Mouse (Mus musculus) T-cell, adult 2 months (primary cell): Measurements from ENCODE around the gene Scrn1.

Experiments
- DNase-seq: peaks from one replicate; pipeline ENCODE4 v3.0.0; 2022; ENCODE audit warnings: low spot score

Scrn1 gene

DNA sequence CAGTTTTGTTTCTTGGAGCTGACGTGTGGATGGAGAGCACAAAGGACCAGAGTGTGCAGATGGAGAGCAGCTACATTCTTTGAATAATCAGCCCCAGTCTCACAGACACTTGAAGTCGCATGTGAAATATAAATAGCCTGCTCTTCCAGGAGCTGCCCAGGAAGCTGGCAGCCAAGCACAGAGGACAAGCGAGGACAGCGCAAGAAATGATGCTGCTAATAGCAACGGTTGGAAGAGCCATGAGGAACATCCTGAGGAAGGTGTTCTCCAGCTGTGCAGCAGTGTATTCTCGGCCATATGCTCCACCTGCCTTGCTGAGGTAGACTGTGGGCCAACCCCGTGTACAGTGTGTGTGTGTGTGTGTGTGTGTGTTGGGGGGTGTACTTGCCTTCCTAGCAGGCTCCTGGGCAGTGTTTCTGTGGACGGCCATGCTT, 35.2 kb downstream of the Scrn1 start:
- no peak for DNase-seq

DNA sequence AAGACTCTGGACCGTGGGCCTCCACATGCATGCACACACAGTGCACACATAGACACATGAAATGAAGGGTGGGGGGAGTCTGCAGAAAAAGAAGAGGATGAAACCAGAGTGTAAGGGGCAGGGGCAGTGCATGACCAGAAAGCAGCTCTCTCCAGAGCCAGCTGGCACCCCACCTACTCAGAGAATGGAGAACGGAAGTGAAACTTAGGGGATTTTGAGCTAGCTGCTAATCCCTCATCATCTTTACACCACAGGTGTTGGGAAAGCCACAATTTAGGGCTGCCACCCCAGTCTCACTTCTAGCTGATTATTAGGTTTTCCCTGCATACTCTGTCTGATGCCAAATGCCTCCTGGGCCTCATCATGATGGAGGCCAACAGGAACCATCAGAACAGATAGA, 36.1 kb downstream of the Scrn1 start:
- no peak for DNase-seq

DNA sequence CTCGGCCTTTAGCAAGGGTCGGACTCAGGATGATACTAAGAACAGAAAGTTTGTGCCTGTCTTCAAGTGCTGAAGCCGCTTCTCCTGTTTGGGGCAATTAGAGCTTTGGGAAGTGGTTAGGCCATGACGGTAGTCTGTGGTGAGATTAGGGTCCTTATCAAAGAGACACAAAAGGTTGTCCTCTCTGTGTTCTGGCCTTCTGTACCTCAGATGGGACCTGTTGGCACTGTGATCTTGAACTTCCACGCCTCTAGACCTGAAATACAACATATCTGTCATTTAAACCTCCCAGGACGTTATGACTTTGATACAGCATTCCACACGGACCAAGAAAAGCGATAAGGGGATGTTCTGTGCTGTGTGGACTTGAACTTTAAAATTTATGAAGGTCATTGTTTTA, 37.6 kb downstream of the Scrn1 start:
- DNase-seq = no peak

GRCm38 (mm10) chr6:54518758-54519157, 47.5 kb downstream of the Scrn1 start:
- no peak for DNase-seq

DNA sequence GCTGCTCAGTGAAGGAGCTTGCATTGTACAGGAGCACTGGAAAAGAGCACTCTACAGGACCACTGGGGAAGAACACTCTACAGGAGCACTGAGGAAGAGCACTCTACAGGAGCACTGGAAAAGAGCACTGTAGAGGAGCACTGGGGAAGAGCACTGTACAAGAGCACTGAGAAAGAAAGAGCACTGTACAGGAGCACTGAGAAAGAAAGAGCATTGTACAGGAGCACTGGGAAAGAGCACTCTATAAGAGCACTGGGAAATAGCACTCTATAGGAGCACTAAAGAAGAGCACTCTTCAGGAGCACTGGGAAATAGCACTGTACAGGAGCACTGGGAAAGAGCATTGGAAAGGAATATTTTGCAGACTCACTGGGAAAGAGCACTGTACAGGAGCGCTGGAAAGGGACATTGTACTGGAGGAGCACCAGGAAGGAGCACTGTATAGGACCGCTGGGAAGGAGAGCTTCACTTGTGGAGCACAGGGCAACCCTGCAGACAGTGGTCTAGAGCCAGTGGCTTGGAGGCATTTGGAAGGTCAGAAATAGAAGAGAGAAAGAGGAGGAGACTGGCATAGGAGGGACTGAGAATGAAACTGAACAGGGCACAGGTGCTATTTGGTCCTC, 49.7 kb downstream of the Scrn1 start:
- DNase-seq = no peak

DNA sequence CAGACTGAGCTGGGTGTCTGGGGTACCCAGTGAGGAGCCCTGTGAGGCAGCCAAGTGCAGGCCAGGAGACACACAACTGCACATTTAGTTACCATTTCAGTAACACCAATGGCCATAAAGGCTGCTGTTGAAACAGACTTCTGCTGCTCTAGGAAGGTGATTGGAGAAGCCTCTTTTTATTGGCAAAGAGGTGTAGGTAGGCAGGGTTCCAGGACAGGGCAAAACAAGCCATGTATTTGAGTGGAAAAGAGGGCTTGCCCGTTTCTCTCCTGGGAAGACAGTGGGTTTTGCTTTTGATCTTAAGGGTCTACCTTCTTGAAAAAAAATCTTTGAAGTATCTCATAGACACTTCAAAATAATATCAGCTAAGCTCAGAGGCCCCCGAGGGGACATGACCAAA, 54.0 kb downstream of the Scrn1 start:
- no peak for DNase-seq

- no peak for DNase-seq
Observed at GRCm38 (mm10) chr6:54509264-54509663, 57.0 kb downstream of the Scrn1 start.

DNA sequence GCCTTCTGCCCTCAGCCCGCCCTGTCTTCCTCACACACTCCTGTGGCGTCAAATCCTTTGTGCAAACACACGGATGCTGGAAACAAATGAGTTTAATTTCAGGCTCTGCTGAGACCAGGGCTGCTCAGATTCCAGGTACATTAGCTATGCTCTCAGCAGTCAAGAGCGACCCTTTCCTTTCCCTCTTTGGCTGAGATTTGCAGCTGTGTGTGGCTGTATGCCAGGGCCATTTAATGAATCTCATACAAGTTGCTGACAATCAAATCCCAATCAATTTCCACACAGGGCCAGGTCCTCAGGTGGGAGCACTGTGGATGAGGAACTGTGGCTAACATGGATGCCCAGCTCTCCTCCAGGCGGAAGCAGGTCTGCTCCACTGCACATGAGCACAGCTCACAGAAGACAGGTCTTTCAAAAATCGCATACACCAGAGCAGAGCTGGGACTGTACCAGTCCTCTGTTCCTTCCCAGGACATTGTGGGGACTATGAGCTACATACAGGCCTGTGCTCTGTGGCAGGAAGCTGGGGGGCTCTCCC, 58.0 kb downstream of the Scrn1 start:
- no peak for DNase-seq

DNA sequence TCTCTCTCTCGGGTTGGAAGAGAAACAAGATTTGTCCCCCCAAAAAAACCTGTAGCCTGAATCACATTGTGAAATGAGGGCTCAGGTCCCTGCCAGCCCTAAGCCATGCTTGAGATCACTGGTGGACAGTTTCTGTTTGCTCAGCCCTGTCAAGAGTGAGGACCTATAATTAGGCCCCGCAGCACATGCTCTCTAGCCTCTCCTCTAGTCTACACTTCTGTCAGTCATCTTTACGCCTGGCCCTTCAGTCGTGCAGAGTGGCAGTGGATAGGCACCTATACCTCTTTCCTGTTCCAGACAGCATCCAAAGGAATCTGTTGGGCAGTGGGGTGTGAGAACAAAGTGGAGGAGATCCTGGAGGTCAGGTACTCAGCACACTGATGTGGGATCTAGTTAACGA, 58.5 kb downstream of the Scrn1 start:
- no peak for DNase-seq

GRCm38 (mm10) chr6:54507002-54507401, 59.3 kb downstream of the Scrn1 start:
- DNase-seq = no peak

DNA sequence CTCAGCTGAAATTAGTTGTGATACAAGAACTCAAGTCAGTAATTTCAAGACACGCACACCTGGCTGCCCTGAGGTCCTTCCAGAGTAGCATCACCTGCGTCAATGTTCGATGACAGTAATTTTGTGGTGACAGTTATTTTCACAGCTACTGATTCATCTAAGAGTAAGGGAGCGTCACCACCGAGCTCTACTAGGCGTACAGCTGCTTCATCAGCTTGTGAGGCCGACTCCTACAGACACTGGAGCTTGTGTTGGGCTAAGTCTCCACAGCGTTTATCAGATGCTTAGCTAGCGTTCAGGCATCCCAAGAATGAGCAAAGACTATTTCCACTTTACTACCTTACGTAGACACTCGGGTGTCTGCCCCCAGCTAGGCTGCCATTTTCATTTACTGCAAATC, 60.0 kb downstream of the Scrn1 start:
- no peak for DNase-seq

DNA sequence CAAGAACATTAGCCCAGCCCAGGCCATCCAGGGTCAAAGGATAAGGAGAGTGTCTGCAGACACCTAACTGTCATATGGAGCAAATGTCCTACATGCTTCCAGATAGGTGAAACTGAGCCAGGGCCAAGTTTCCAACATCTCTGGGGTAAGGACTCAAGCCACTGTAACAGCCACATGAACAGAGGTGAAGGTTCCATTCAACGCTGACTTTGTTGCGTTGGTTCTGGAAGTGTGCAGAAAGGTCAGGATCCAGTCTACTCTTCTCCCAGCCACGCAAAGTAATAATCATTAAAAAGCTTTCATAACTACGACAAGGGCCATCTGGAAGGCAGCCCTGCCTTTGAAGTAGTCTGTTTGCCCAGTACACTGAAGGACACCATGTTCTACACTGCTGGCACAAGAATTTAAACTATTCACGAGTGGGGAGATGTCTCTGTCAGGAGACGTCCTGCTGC, 63.6 kb downstream of the Scrn1 start:
- DNase-seq = no peak

GRCm38 (mm10) chr6:54496214-54496613, 70.1 kb downstream of the Scrn1 start:
- DNase-seq = no peak

DNA sequence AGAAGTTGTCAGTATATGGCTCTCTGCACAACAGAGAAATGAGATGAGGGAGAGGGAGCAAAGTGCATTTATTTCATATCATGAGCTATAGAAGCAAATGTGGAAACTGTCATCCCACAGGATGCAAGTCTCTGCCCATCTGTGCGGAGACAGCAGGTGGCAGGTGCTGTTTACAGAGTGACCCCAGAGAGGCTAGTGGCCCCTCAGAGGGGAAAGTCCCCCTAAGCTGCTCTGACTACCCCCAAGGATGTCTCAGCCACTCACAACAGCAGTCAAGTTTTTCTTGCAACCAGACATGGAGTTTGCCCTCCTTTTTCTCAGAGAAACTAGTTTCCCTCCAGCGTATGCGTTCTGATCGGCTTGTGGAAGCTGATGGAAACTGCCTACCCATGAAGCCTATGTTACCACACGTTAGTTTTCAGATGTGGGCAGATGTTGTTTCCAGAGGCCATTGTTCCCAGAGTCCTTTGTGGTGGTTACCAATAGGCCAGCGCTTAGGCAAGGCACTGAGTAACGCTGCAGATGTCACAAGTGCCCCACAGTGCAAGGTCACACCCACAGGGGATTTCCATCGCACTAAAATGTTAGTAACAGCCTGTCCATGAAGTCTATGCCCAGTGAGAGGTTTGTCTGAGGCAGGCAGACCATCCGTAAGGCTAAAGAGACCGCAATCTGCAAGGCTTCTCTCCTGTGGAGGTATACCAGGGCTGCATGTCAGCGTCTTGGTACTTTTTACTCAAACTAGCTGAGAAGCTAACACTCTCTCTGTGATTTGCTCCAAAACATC, 71.5 kb downstream of the Scrn1 start:
- DNase-seq = peak; percentile 30

- no peak for DNase-seq
Observed at GRCm38 (mm10) chr6:54494097-54494496, 72.2 kb downstream of the Scrn1 start.

DNA sequence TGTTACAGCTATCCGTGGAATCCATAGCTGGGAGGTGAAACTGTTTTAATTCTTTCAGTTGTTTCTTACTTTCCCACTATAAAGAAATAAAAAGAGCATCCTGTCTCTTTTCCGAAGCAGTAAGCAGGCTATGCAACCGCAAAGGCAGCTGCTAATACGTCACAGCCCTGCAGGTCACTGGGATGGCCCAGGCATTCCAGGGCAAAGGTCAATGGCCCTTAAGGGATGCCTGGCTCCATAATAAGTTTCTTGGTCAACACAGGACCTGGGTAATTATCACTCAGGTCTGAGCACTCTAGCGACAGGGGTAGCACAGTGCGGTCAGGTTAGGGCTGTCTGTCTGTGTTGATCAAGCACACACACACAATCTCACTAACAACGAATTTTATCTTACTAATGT, 75.2 kb downstream of the Scrn1 start:
- DNase-seq = no peak

- DNase-seq = no peak
Observed at GRCm38 (mm10) chr6:54485973-54486569, 80.2 kb downstream of the Scrn1 start.

GRCm38 (mm10) chr6:54485435-54485901, 80.8 kb downstream of the Scrn1 start:
- DNase-seq = no peak

DNA sequence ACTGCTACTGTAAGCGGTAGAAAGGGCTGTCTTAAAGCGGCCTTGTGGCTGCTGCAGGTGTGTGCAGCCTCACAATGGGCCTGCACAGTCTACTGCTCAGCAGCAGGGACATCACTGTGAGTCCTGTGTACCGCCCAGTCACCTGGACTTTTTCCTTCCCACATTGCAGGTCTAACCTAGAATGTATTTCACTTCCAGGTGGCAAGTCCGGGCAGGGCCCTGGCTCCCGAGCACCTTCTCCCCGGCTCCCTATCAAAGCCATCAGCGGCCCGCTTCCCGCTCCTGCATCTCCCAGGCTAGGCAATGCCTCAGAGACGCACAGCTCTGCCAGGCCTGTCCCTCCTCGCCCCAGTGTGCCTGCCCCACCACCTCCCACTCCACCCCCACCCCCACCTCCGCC, 81.3 kb downstream of the Scrn1 start:
- DNase-seq = no peak

DNA sequence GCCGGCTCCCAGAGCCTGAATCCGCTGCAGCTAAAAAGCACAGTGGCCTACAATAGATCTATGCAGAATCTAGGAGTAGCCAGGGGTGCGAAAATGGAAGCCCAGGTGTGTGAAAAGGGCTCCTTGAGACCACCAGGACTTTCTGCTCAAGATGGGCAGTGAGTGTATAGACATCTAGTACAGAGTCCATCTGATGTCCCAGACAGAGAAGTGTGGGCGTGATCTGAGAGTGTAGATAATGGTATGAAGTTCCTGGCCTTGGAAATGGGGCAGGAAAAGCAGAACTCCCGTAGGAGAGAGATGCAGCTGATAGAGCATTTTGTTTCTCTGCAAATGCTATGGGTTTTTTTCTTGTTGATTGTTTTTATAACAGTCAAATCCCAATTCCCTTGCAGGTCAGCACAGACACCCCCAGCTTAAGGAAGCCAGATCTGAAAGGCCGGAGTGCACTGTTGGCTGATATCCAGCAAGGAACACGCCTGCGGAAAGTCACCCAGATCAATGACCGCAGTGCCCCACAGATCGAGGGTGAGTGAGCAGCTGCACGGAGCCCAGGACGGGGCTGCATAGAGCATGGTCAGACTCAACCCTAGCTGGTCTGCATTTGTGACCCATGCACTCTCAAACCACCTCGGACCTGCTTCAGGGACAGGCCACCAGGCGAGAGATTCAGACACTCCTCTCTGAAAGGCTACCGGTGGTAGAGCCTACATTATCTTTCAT, 84.7 kb downstream of the Scrn1 start:
- no peak for DNase-seq

DNA sequence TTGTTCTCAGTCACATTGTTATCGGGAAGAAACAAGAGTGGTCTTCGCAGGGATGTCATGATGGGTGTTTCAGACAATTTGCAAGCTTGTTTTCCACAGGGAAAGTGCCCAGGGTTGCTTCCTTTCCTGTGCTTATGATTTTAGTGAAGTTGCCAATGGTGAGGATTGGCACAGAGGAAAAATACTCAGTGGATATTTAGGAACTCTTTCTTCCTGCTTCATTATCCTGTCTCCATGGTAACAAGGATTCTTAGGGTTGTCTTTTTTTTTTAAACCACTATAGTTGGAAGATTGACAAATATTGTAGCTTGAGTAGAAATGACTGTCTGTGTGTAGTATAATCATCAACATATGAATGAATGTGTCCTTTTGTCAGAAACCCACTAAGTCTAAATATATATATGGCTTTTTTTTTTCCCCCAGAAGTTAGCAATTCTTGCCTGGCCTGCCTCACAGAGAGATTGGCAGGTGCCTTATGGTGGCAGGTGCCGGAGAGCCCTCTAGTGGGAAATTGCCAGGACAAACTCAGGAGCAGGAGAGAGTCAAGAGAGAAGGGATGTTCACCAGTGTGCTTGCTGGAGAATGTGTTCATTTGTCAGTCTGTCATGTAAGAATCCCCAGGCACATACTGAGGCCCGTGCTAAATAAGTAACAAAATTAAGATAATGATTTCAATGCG, 87.5 kb downstream of the Scrn1 start:
- no peak for DNase-seq
